Mouse (Mus musculus) c-Kit-positive CD71-negative TER-119-negative erythroid progenitor cells, embryonic 14.5 days (primary cell): ENCODE measurements around the gene Olfr709-ps1.
A peak's percentile ranks its signal among the peaks of the same experiment; 100 is the strongest.
"Not testable (repeated sequence)": the region's sequence is repeated elsewhere in the genome, so short reads cannot be mapped to it uniquely, and the experiment has no call there.

Source experiments
- DNase-seq: peaks from one replicate; pipeline ENCODE4 v3.0.0-alpha.2; 2013; ENCODE audit warnings: low read depth

Gene Olfr709-ps1

DNA sequence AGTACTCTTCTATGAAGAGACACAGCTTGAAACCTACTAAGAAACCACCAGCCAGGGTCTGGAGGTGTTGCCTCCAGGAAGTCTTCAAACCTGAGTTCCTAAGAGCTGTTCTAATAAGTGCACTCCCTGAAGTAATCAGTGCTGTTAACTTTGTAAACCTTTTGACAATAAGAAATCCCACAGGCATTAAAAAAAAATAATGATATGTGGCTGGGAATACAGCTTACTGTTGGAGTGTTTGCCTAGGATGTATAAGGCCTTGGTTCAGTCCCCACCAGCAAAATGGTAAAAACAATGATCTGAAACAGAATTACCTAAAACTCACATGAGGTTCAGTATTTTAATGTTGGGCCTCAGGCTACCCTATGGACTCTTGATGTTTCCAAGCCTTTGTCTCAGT is at the start of gene Olfr709-ps1:
Olfr709-ps1 (minus strand) TSS at position 101 of the 400 bp plus-strand sequence.
- no peak for DNase-seq

DNA sequence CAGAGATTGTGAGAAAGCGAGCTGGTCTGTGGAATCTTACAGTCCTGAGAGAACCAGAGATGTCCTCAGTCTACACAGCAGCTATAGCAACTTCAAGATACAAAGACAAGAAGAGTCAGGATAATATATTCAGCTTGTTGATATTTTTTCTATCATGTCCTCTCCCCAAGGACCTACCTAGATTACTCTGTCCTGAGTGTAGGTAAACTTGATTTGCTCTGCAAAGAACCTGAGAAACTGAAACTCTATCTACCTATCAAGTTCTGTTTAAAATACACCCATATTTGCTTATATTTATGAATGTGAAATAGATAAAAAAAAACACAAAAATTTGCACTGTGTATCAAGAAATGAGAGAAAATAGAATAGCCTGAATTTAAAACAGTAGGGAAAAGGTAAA is 43.3 kb upstream of the Olfr709-ps1 start, which contains the start of gene Olfr711:
Olfr711 (minus strand) TSS at position 101 of the 400 bp plus-strand sequence.
- DNase-seq: no peak

DNA sequence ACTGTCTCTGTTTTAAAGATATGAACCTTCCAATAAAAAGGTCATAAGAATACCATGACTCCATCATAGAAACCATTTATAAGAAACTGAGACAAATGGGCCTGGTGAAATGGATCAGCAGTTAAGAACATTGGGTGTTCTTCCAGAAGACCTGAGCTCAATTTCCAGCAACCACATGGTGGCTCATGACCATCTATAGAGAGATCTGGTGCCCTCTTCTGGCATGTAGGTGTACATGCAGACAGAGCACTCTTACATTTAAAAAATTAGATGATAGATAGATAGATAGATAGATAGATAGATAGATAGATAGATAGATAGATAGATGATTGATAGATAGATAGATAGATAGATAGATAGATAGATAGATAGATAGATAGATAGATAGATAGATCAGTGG is 35.5 kb upstream of the Olfr709-ps1 start:
- peak; percentile 10 for DNase-seq

DNA sequence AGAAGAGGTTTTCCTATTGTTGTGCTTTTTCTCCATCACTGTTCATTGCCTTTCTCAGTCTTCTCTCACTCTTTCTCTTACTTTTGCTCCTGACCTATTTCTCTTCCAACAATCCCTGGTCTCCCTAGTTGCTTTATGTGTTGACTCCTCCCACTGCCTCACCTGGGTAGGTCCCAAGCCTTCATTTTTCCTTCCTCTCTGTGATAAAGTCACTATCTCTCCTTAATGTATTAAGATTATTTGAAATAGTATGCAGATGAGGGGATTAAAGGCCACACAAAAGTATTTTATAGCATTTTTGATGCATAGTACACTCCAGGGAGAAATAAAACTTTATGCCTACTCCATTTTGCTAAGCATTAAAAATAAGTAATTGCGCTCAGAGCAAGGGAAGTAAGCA is 31.8 kb upstream of the Olfr709-ps1 start, which contains the start of gene Olfr6:
Olfr6 (minus strand) TSS at position 101 of the 400 bp plus-strand sequence.
- DNase-seq: no peak

DNA sequence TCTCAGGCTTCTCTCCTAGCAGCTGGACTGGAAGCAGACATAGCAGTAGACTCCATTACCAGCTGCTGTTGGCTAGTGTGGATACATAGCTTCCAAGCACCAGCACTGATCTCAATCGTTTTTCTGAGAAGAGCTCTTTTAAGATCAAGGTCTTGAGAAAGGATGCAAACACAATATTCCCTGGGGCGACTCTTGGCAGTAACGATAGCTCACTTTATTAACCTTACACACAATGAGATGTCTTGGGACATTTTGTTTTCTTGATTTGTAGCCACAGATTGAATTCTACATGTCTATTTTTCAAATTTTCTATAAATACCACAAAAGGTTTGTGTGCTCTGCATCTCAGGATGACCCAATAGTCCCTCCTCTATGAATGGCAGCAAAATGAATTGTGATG is 16.2 kb upstream of the Olfr709-ps1 start, which contains the start of gene Olfr710:
Olfr710 (minus strand) TSS at position 101 of the 400 bp plus-strand sequence.
- DNase-seq: no peak

DNA sequence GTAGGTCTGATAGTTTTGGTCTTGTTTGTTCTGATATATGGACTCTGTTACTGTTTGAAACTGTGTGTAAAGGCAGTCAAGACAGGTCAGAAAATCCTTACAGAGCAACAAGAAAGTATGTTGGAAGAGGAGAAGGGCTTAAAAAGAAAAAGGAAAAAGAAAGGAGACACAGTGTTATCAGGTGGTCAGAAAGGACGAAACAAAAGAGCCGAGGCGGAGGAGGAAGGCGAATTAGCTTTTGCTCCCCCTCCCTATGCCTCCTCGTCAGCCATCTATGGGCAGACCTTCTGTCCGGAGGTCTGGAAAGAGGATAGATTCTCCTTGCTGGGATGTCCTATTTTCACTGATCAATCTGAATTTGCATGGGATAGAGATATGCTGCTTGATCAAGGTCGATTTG is 11.1 kb downstream of the Olfr709-ps1 start:
- DNase-seq: not testable (repeated sequence)

DNA sequence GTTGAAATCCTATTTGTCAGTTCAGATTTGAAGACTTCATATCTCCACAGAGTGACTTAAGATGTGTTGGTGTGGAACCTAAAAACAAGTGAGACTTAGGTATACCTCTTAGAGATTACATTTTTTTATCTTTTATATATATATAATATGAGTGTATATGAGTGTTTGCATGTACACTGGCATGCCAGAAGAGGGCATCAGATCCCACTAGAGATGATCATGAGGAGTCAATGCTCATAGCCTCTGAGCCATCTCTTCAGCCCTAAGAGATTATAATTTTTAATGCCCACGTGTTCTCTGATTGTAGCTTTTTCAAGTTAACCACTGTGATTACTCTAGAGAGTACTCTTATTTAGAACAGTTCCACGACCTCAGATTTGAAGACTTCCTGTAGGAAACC is 24.3 kb downstream of the Olfr709-ps1 start, which contains the start of gene Olfr1532-ps1:
Olfr1532-ps1 (plus strand) TSS at position 326 of the 400 bp plus-strand sequence.
- no peak for DNase-seq

DNA sequence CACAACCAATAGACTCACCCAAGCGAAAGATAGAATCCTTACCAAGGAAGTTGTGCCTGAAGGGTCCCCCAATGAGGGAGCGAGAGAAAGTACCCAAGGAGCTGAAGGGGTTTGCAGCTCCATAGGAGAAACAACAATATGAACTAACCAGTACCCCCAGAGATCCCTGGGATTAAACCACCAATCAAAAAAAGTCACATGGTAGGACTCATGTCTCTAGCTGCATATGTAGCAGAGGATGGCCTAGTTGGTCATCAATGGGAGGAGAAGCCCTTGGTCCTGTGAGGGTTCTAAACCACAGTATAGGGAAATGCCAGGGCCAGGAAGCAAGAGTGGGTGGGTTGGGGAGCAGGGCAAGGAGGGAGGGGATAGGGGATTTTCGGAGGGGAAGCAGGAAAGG is 30.9 kb downstream of the Olfr709-ps1 start, which contains the start of gene Olfr707:
Olfr707 (minus strand) TSS at position 101 of the 400 bp plus-strand sequence.
- DNase-seq: not testable (repeated sequence)

DNA sequence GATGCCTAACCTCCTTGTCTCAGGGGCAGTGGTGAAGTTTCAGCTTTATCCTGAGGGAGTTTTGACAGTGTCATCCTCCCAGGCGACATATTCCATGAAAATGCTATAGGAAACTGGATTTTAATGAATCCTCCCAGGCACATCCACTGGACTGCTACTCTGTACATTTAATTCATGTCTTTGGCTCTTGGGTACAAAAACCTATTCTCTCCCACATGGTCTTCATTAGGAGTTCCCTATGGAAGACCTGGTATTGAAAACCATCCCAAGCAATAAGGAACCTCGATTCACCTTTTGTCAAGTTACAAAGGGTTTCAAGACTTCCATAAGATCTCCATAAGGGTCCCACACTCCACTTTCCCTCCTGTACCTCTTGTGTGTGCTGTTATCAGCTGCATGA is 44.0 kb downstream of the Olfr709-ps1 start, which contains the start of gene Olfr706:
Olfr706 (minus strand) TSS at position 101 of the 400 bp plus-strand sequence.
- DNase-seq: no peak

DNA sequence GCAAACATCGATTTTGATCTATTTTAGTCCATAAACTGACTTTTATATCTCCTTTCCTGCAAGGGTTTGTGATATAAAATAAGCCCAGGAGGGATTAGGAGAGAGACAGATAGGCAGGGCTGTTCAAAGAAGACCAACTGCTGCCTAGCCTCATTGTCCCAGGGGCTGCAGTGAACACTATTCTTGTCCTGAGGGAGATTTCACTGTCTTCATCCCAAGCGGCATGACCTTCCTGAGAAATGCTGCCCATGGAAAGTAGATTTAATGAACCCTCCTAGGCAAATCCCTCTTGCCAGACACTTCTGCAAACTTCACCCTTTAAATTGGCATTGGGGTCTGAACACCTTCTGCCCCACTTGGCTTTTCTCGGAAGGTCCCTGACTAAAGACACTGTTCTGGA is 55.2 kb downstream of the Olfr709-ps1 start, which contains the start of gene Olfr705:
Olfr705 (minus strand) TSS at position 101 of the 400 bp plus-strand sequence.
- no peak for DNase-seq
